Mouse (Mus musculus): ENCODE results near the gene Tex264. TPM values are rescaled to one million over a fixed set of nuclear protein-coding genes. Genes with fewer than 3 reads are reported as not detected.
A peak's percentile ranks its signal among the peaks of the same experiment; 100 is the strongest.

Tex264 gene
- polyA plus RNA-seq, 1 experiment from 2014 or later, result 72.2 TPM

DNA sequence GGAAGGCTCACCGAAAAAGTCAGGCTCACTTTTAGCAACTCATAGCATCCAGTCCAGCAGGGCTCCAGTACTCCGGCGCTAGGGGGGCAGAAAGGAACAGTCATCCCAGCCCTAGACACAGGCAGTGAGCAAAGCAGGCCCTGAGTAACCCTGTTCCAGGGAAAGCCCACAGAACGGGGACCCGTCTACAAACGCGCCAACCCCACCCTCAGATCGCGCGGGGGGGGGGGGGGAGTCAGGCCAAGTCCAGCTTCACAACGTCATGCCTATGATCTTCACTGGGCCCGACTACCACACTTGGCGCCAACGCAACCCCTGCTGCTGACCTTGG, 844 bp downstream of the Tex264 start:
- peak overlapping the region; percentile 79; the same call in 1 of the 2 replicates for H3K27ac ChIP-seq (replicated peaks)
- H3K4me1 ChIP-seq, result peaks cover 35% of the 10 kb centered on the region
- H3K9ac ChIP-seq (replicated peaks), result peak overlapping the region; percentile 73
- peak; percentile 20; the same call in 1 of the 2 replicates for ATAC-seq (ENCODE audit: low FRiP score)
- no peaks in the 10 kb centered on the region for H3K27me3 ChIP-seq (replicated peaks)
- H3K4me3 ChIP-seq (replicated peaks), result peak overlapping the region; percentile 87
- 6% methylated on average over 13 of the region's 14 CpGs for WGBS
- H3K9me3 ChIP-seq (replicated peaks), result no peaks in the 10 kb centered on the region
- peak overlapping the region; percentile 97 for H3K4me2 ChIP-seq
- peaks cover 18% of the 10 kb centered on the region for H3K36me3 ChIP-seq

GRCm38 (mm10) chr9:106684093-106684872, 1.4 kb downstream of the Tex264 start:
- no peaks in the 10 kb centered on the region for H3K27me3 ChIP-seq (replicated peaks)
- no peak overlapping the region for H3K27ac ChIP-seq (replicated peaks)
- H3K9ac ChIP-seq (replicated peaks), result peak overlapping the region; percentile 73
- WGBS, result 85% methylated on average over 6 of the region's 6 CpGs
- peaks cover 24% of the 10 kb centered on the region for H3K36me3 ChIP-seq
- H3K4me2 ChIP-seq, result peak overlapping the region; percentile 97
- ATAC-seq (ENCODE audit: low FRiP score), result no peak
- H3K4me1 ChIP-seq, result peaks cover 35% of the 10 kb centered on the region
- H3K4me3 ChIP-seq (replicated peaks), result peak overlapping the region; percentile 87
- H3K9me3 ChIP-seq (replicated peaks), result no peaks in the 10 kb centered on the region

DNA sequence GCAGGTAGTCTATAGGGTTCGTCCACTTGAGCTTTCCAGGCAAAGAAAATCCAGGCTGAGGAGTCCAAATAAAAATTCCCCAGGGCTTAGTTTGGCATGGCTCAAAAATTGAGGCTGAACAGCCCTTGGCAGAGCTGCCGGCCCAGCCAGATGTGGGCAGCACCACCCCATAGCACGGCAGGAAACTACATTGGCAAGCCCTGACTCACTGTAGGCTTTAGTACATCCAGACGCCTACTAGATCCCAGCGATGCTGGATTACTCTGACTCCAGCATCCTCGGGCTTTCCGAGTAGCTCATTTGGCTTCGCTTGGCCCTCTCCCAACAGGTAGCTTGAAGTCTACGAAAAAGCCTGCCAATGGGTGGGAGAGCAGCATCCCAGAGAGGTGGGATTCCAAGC, 4.7 kb downstream of the Tex264 start:
- Histone ChIP-seq H3K4me2 (no peak overlapping the region), H3K36me3 (peaks cover 32% of the 10 kb centered on the region), H3K27ac (replicated peaks) (no peak overlapping the region), H3K9ac (replicated peaks) (no peak overlapping the region), H3K4me1 (peaks cover 19% of the 10 kb centered on the region), H3K27me3 (replicated peaks) (no peaks in the 10 kb centered on the region), H3K9me3 (replicated peaks) (no peaks in the 10 kb centered on the region), H3K4me3 (replicated peaks) (no peak overlapping the region)
- whole genome bisulfite sequencing, result 88% methylated on average over 9 of the region's 9 CpGs
- ATAC-seq (ENCODE audit: low FRiP score), result no peak

GRCm38 (mm10) chr9:106678242-106678641, 7.5 kb downstream of the Tex264 start:
- Histone ChIP-seq H3K9me3 (replicated peaks) (no peaks in the 10 kb centered on the region), H3K4me1 (0 out of 2 replicates have a peak, but pooled peaks cover 2% of the 10 kb centered on the region), H3K4me2 (no peak overlapping the region), H3K27ac (replicated peaks) (no peak overlapping the region), H3K4me3 (replicated peaks) (no peak overlapping the region), H3K9ac (replicated peaks) (no peak overlapping the region), H3K27me3 (replicated peaks) (no peaks in the 10 kb centered on the region), H3K36me3 (peaks cover 37% of the 10 kb centered on the region)
- WGBS, result 85% methylated on average over 4 of the region's 4 CpGs
- ATAC-seq (ENCODE audit: low FRiP score), result no peak

GRCm38 (mm10) chr9:106677702-106678101, 8.0 kb downstream of the Tex264 start:
- ATAC-seq (ENCODE audit: low FRiP score), result no peak

DNA sequence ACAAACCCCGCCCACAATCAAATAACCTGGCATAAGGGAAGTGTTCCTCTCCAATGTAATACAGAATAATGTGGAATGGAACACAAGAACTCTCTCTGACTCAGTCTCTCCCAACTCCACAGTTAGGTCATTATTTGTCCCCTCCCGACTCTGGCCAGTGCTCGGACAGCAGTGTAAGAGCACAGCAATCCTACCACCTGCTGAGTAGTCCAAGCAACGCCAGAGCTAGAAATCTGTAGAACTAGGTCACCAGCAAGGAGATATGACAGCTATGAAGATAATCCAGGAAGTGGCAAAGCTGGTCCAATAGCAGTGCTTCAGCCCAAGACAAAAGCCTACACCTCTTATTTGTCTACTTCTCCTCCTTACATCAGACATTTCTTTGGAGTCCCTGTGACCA, 9.2 kb downstream of the Tex264 start:
- Histone ChIP-seq H3K4me1 (no peaks in the 10 kb centered on the region), H3K9ac (replicated peaks) (no peak overlapping the region), H3K9me3 (replicated peaks) (no peaks in the 10 kb centered on the region), H3K27me3 (replicated peaks) (no peaks in the 10 kb centered on the region), H3K27ac (replicated peaks) (no peak overlapping the region), H3K4me2 (no peak overlapping the region), H3K4me3 (replicated peaks) (no peak overlapping the region), H3K36me3 (peaks cover 43% of the 10 kb centered on the region)
- ATAC-seq (ENCODE audit: low FRiP score), result no peak
- WGBS, result 79% methylated on average over 4 of the region's 4 CpGs

More at GRCm38 (mm10) chr9:106677702-106678101, 8.0 kb downstream of the Tex264 start:
- H3K27me3 ChIP-seq (replicated peaks), result no peaks in the 10 kb centered on the region
- H3K4me1 ChIP-seq, result no peaks in the 10 kb centered on the region
- H3K9ac ChIP-seq (replicated peaks), result no peak overlapping the region
- no peak overlapping the region for H3K4me3 ChIP-seq (replicated peaks)
- H3K4me2 ChIP-seq, result no peak overlapping the region
- no peak overlapping the region for H3K27ac ChIP-seq (replicated peaks)
- H3K36me3 ChIP-seq, result peaks cover 38% of the 10 kb centered on the region
- 90% methylated on average over 5 of the region's 5 CpGs for WGBS
- no peaks in the 10 kb centered on the region for H3K9me3 ChIP-seq (replicated peaks)

DNA sequence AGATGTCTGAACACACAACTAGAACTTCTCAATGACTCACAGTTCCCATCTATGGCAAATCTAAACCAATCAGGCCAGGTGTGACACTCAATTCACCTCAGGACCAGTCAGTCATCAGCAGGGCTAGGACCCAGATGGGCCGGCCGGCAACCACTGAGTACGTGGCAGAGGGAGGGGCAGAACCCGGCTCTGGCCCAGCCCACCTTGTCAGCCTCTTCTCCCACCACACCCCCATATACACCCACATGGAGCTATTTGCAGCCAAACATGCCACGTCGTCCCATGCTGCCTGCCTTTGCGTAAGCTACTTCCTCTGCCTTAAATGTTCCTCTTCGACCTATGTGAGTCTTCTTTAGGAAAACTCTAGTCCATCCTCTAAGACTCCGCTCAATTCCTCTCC, 9.8 kb downstream of the Tex264 start:
- Histone ChIP-seq H3K27ac (replicated peaks) (no peak overlapping the region), H3K4me1 (no peaks in the 10 kb centered on the region), H3K9me3 (replicated peaks) (no peaks in the 10 kb centered on the region), H3K27me3 (replicated peaks) (no peaks in the 10 kb centered on the region), H3K4me3 (replicated peaks) (no peak overlapping the region), H3K9ac (replicated peaks) (no peak overlapping the region), H3K4me2 (no peak overlapping the region), H3K36me3 (peaks cover 49% of the 10 kb centered on the region)
- WGBS, result 80% methylated on average over 9 of the region's 9 CpGs
- ATAC-seq (ENCODE audit: low FRiP score), result peak; percentile 31; the same call in 1 of the 2 replicates

DNA sequence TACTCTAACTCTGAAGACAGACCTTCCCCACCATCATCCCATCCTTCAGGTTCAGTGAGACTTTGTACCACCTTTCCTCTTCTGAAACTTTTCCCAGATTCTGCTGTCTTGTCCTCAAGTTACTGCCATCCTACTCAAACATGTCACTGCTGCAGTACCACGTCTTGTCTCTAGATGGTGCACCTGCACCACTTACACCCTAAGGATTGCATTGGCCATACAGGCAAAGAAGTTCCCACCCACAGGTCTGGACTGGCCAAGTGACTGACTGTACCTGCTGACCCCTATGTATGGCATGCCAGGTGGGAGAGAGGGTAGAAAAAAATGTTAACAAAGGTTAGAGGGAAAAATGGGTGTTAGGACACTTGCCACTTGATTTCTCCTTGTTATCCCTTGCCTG, 10.2 kb downstream of the Tex264 start:
- Histone ChIP-seq H3K9ac (replicated peaks) (no peak overlapping the region), H3K4me1 (no peaks in the 10 kb centered on the region), H3K27me3 (replicated peaks) (no peaks in the 10 kb centered on the region), H3K4me3 (replicated peaks) (no peak overlapping the region), H3K9me3 (replicated peaks) (no peaks in the 10 kb centered on the region), H3K27ac (replicated peaks) (no peak overlapping the region), H3K36me3 (peaks cover 46% of the 10 kb centered on the region), H3K4me2 (no peak overlapping the region)
- WGBS, result 0% methylated on average over 1 of the region's 1 CpGs
- peak; percentile 78 for ATAC-seq (ENCODE audit: low FRiP score)

GRCm38 (mm10) chr9:106673860-106674259, 11.9 kb downstream of the Tex264 start:
- 86% methylated on average over 2 of the region's 2 CpGs for WGBS
- H3K36me3 ChIP-seq, result peaks cover 40% of the 10 kb centered on the region

GRCm38 (mm10) chr9:106664856-106665255, 20.9 kb downstream of the Tex264 start:
- Histone ChIP-seq H3K4me3 (replicated peaks) (no peak overlapping the region), H3K4me1 (peaks cover 24% of the 10 kb centered on the region), H3K9me3 (replicated peaks) (no peaks in the 10 kb centered on the region), H3K4me2 (0 out of 2 replicates have a peak overlapping the region, but pooled peaks have one; percentile 7), H3K36me3 (peaks cover 51% of the 10 kb centered on the region), H3K27ac (replicated peaks) (peak overlapping the region; percentile 78), H3K9ac (replicated peaks) (peak overlapping the region; percentile 26; the same call in 1 of the 2 replicates), H3K27me3 (replicated peaks) (no peaks in the 10 kb centered on the region)
- ATAC-seq (ENCODE audit: low FRiP score), result peak; percentile 33; the same call in 1 of the 2 replicates
- WGBS, result 46% methylated on average over 6 of the region's 6 CpGs

More at GRCm38 (mm10) chr9:106673860-106674259, 11.9 kb downstream of the Tex264 start:
- Histone ChIP-seq H3K9ac (replicated peaks) (no peak overlapping the region), H3K4me3 (replicated peaks) (no peak overlapping the region), H3K9me3 (replicated peaks) (no peaks in the 10 kb centered on the region), H3K27me3 (replicated peaks) (no peaks in the 10 kb centered on the region), H3K27ac (replicated peaks) (no peak overlapping the region), H3K4me2 (no peak overlapping the region), H3K4me1 (no peaks in the 10 kb centered on the region)
- no peak for ATAC-seq (ENCODE audit: low FRiP score)

- 12% methylated on average over 4 of the region's 4 CpGs for WGBS
- peak; percentile 90 for ATAC-seq (ENCODE audit: low FRiP score)
- Histone ChIP-seq H3K27me3 (replicated peaks) (no peaks in the 10 kb centered on the region), H3K4me2 (0 out of 2 replicates have a peak overlapping the region, but pooled peaks have one; percentile 7), H3K27ac (replicated peaks) (peak overlapping the region; percentile 78), H3K36me3 (peaks cover 54% of the 10 kb centered on the region), H3K4me3 (replicated peaks) (no peak overlapping the region), H3K9ac (replicated peaks) (peak overlapping the region; percentile 26; the same call in 1 of the 2 replicates), H3K4me1 (peaks cover 24% of the 10 kb centered on the region), H3K9me3 (replicated peaks) (no peaks in the 10 kb centered on the region)
These were observed 21.3 kb downstream of the Tex264 start for GRCm38 (mm10) chr9:106664433-106664832.

- peaks cover 58% of the 10 kb centered on the region for H3K36me3 ChIP-seq
These were observed 22.5 kb downstream of the Tex264 start for GRCm38 (mm10) chr9:106663200-106663599.

More at GRCm38 (mm10) chr9:106663200-106663599, 22.5 kb downstream of the Tex264 start:
- no peak overlapping the region for H3K9ac ChIP-seq (replicated peaks)
- H3K27me3 ChIP-seq (replicated peaks), result no peaks in the 10 kb centered on the region
- H3K27ac ChIP-seq (replicated peaks), result no peak overlapping the region
- WGBS, result 65% methylated on average over 6 of the region's 6 CpGs
- peaks cover 24% of the 10 kb centered on the region for H3K4me1 ChIP-seq
- H3K4me3 ChIP-seq (replicated peaks), result no peak overlapping the region
- H3K4me2 ChIP-seq, result no peak overlapping the region
- no peaks in the 10 kb centered on the region for H3K9me3 ChIP-seq (replicated peaks)
- no peak for ATAC-seq (ENCODE audit: low FRiP score)
